Mouse (Mus musculus) cerebellum, adult (tissue): ENCODE measurements around the gene Olfr653.

Source experiments
- ATAC-seq: cut with Nextera tagmentation; 2 replicates; pipeline ENCODE4 v1.9.2; 2017; ENCODE audit warnings: mild to moderate bottlenecking, moderate library complexity, mixed read lengths; ENCODE audit not compliant: insufficient number of reproducible peaks, low FRiP score, low TSS enrichment

Olfr653 gene

GRCm38 (mm10) chr7:104577014-104577413 is at the start of gene Olfr653:
Gene Olfr653 (plus strand): TSS chr7:104577314.
- ATAC-seq = no peak

- no peak for ATAC-seq
These were observed 27.3 kb upstream of the Olfr653 start, which contains the start of gene Olfr651 for GRCm38 (mm10) chr7:104549833-104550232. Gene Olfr651 (plus strand): TSS chr7:104550133.

- no peak for ATAC-seq
These were observed 24.4 kb upstream of the Olfr653 start for GRCm38 (mm10) chr7:104552700-104553099.

- ATAC-seq = no peak
These were observed 16.5 kb upstream of the Olfr653 start, which contains the start of gene Olfr652 for GRCm38 (mm10) chr7:104560601-104561000. Gene Olfr652 (plus strand): TSS chr7:104560901.

DNA sequence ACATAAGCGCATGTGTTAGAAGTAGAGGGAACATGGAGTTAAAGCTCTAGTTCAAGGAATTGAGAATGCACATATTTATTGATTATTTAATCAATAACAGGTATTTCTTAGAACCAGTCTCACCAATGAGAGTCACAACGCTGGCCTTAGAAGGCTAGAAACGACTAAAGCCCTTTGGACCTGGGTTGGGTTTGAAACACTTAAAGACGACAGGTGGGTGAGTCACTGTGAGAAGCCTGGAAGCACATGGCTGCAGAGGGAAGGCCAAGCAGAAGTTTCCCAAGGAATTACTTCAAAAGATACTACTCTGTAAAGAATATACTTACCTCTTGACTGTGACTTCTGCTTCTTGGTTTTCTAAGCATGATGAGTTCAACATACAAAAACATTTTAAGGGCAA is 3.7 kb downstream of the Olfr653 start:
- no peak for ATAC-seq

- no peak for ATAC-seq
These were observed 4.3 kb downstream of the Olfr653 start for GRCm38 (mm10) chr7:104581429-104581828.

DNA sequence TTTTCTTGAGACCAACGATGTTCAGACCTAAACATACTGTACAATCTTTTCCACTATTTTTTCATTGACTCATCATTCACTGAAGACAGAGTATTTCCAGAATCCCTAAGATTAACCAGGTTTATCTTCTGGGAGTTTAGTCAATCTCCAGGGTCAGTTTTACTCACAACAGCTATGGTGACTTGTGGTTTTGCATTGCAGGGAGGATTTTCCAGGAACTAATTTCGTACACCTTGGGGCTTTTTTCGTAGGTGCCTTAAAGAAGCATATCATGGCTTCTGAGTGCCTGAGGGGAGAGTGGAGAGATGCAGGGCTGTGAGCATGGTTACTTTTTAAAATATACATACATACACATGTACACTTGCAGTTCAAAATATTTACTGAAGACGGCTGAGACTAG is 9.6 kb downstream of the Olfr653 start, which contains the start of gene Olfr654:
TSS of gene Olfr654 (plus strand) at position 301 of the 400 bp plus-strand sequence.
- ATAC-seq = no peak

GRCm38 (mm10) chr7:104588274-104588673 is 11.2 kb downstream of the Olfr653 start:
- no peak for ATAC-seq

- ATAC-seq = no peak
These were observed 24.6 kb downstream of the Olfr653 start, which contains the start of gene Olfr655 for GRCm38 (mm10) chr7:104601679-104602078. Gene Olfr655 (minus strand): TSS chr7:104601779.

- no peak for ATAC-seq
These were observed 26.1 kb downstream of the Olfr653 start for GRCm38 (mm10) chr7:104603173-104603572.

DNA sequence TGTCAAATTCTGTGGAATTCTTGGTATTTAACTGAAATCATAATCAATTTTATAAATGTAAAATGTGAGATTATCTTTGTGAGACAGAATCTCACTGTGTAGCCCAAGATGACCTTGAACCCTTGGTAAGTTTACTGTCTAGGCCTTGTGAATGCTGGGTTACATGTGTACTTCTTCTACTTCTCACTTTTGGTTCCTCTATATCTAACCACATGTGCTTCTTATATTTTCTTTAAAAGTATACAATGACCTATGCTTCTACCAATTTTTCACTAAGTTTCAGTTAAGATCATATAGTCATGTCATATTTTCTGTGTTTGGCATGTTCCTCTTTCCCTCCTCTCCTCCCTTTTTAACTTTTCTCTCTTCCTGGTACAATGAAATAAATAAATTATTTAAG is 27.6 kb downstream of the Olfr653 start:
- ATAC-seq = no peak

- no peak for ATAC-seq
These were observed 36.5 kb downstream of the Olfr653 start, which contains the start of gene Olfr656 for GRCm38 (mm10) chr7:104613655-104614054. Gene Olfr656 (plus strand): TSS chr7:104613955.

- ATAC-seq = no peak
These were observed 47.4 kb downstream of the Olfr653 start, which contains the start of gene Olfr657 for GRCm38 (mm10) chr7:104624494-104624893. Gene Olfr657 (plus strand): TSS chr7:104624794.
